Comparison of ENCODE assay signal across 27 mouse cellular contexts in genomic region chr10:15310650-15311049, GRCm38 (mm10).
"Had no signal": no experiment of that assay in that cellular context is flagged by ENCODE, and none has a peak within 500 bp of the region (broad histone marks: within the 10 kb centered on the region; RNA-seq: fewer than 3 reads in every experiment).

No protein-coding gene starts in this region.

- H3K36me3 ChIP-seq: embryonic facial prominence, embryonic 10.5 days; embryonic facial prominence, embryonic 12.5 days; embryonic facial prominence, embryonic 13.5 days; embryonic facial prominence, embryonic 15.5 days; forebrain, embryonic 10.5 days; forebrain, embryonic 12.5 days; forebrain, embryonic 15.5 days had no signal

- H3K4me2 ChIP-seq: embryonic facial prominence, embryonic 12.5 days; embryonic facial prominence, embryonic 13.5 days; embryonic facial prominence, embryonic 15.5 days; forebrain, embryonic 12.5 days; forebrain, embryonic 13.5 days; forebrain, embryonic 15.5 days had no signal

- DNase-seq: cerebellum, adult 8-10 months; cerebellum, adult 9-10 months; cerebellum, adult 9-11 months; cerebellum, postnatal 10 days; cerebellum, postnatal 14 days; cerebellum, postnatal 25 days; cerebellum, postnatal 36 days; embryo, embryonic 11 days; forebrain, postnatal 0 days; gastrocnemius, adult 2 months; gastrocnemius, postnatal 10 days; gastrocnemius, postnatal 14 days; gastrocnemius, postnatal 25 days; gastrocnemius, postnatal 36 days; heart, adult 11 months; heart, adult 18-20 months had no signal

- H3K27me3 ChIP-seq: embryonic facial prominence, embryonic 12.5 days; embryonic facial prominence, embryonic 13.5 days; embryonic facial prominence, embryonic 15.5 days; forebrain, embryonic 12.5 days; forebrain, embryonic 13.5 days; forebrain, embryonic 15.5 days had no signal

- H3K4me3 ChIP-seq: embryonic facial prominence, embryonic 10.5 days; embryonic facial prominence, embryonic 12.5 days; embryonic facial prominence, embryonic 13.5 days; embryonic facial prominence, embryonic 15.5 days; erythroblast, embryonic 14.5 days; forebrain, embryonic 10.5 days; forebrain, embryonic 12.5 days; forebrain, embryonic 13.5 days; forebrain, embryonic 15.5 days; gastrocnemius, adult 2 months had no signal

- H3K4me1 ChIP-seq: embryonic facial prominence, embryonic 10.5 days; embryonic facial prominence, embryonic 12.5 days; embryonic facial prominence, embryonic 13.5 days; embryonic facial prominence, embryonic 15.5 days; forebrain, embryonic 10.5 days; forebrain, embryonic 12.5 days; forebrain, embryonic 13.5 days; forebrain, embryonic 15.5 days had no signal

- H3K9me3 ChIP-seq: embryonic facial prominence, embryonic 10.5 days; embryonic facial prominence, embryonic 12.5 days; embryonic facial prominence, embryonic 13.5 days; embryonic facial prominence, embryonic 15.5 days; forebrain, embryonic 10.5 days; forebrain, embryonic 12.5 days; forebrain, embryonic 13.5 days; forebrain, embryonic 15.5 days had no signal

- H3K9ac ChIP-seq: embryonic facial prominence, embryonic 12.5 days; embryonic facial prominence, embryonic 13.5 days; embryonic facial prominence, embryonic 15.5 days; forebrain, embryonic 12.5 days; forebrain, embryonic 13.5 days; forebrain, embryonic 15.5 days; forebrain, postnatal 0 days had no signal

- ATAC-seq: forebrain, embryonic 13.5 days; forebrain, embryonic 14.5 days; forebrain, embryonic 15.5 days; forebrain, embryonic 16.5 days; forebrain, postnatal 0 days had no signal

- H3K27ac ChIP-seq: embryonic facial prominence, embryonic 10.5 days; embryonic facial prominence, embryonic 12.5 days; embryonic facial prominence, embryonic 13.5 days; embryonic facial prominence, embryonic 15.5 days; forebrain, embryonic 10.5 days; forebrain, embryonic 12.5 days; forebrain, embryonic 13.5 days; forebrain, embryonic 15.5 days; gastrocnemius, adult 2 months had no signal
